22 mouse cellular contexts compared by ENCODE assay signal in the genomic region with DNA sequence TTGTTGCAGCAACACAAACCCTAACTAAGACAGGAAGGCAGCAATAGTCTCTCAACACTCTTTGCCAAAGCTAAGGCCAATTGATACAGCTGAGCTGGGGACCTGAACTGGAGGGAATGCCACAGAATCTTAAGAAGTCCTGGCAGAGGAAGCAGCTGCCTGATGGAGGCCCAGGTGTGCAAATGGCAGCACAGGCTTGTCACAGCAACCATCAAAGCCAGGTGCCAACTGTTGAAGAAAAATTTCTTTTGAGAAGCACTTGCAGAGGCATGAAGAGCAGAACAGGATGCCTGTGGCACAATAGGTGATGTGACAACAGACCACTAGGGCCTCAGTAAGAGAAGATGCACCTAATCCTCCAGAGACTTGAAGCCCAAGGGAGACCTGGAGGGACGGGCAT.
DNase-seq lines count a peak whose midpoint lies in the region; ATAC-seq and TF ChIP-seq lines count a peak whose summit lies in the region.
"Had no signal": no experiment of that assay in that cellular context is flagged by ENCODE, and none has a peak within 500 bp of the region (broad histone marks: within the 10 kb centered on the region; RNA-seq: fewer than 3 reads in every experiment).

No protein-coding gene starts in this region.

- peak; percentile 45 to 70 for DNase-seq in thymus, adult 18-20 months
- DNase-seq in thymus, adult 2 months = peak; percentile 53
- DNase-seq in thymus, postnatal 14 days = peak; percentile 61
- DNase-seq in thymus, postnatal 4 days = peak; percentile 46
- DNase-seq: adrenal gland, adult 2 months; adrenal gland, postnatal 14 days; cerebellum, adult 11 months; cerebellum, adult 2 months; cerebellum, adult 9-11 months; cerebellum, postnatal 25 days; gastrocnemius, postnatal 25 days; heart, adult 18-20 months had no signal

- H3K27me3 ChIP-seq in thymus, adult 2 months (ENCODE audit: control insufficient read depth, insufficient read depth, low read length) = no peaks in the 10 kb centered on the region
- H3K27me3 ChIP-seq in liver, embryonic 12.5 days (replicated peaks) = no peaks in the 10 kb centered on the region
- H3K27me3 ChIP-seq: embryonic facial prominence, embryonic 13.5 days; forebrain, embryonic 12.5 days; forebrain, embryonic 15.5 days; heart, embryonic 13.5 days; hindbrain, embryonic 12.5 days; hindbrain, embryonic 15.5 days had no signal

- TF ChIP-seq CTCF in thymus, adult 2 months (IDR thresholded peaks at IDR 0.05; ENCODE audit: borderline replicate concordance, control insufficient read depth, extremely low read depth, insufficient read depth, low read length, poor library complexity) = no peak

- H3K4me2 ChIP-seq in liver, embryonic 12.5 days = no peak overlapping the region
- H3K4me2 ChIP-seq: embryonic facial prominence, embryonic 13.5 days; forebrain, embryonic 12.5 days; forebrain, embryonic 15.5 days; heart, embryonic 13.5 days; hindbrain, embryonic 12.5 days; hindbrain, embryonic 15.5 days had no signal

- H3K9ac ChIP-seq in liver, embryonic 12.5 days = no peak overlapping the region
- H3K9ac ChIP-seq: embryonic facial prominence, embryonic 13.5 days; forebrain, embryonic 12.5 days; forebrain, embryonic 15.5 days; heart, embryonic 13.5 days; hindbrain, embryonic 12.5 days; hindbrain, embryonic 15.5 days had no signal

- H3K4me1 ChIP-seq in thymus, adult 2 months (replicated peaks; ENCODE audit: control insufficient read depth, insufficient read depth, low read length) = peaks cover 7% of the 10 kb centered on the region
- H3K4me1 ChIP-seq in liver, embryonic 12.5 days = no peaks in the 10 kb centered on the region
- H3K4me1 ChIP-seq: embryonic facial prominence, embryonic 13.5 days; forebrain, embryonic 12.5 days; forebrain, embryonic 15.5 days; heart, embryonic 13.5 days; hindbrain, embryonic 12.5 days; hindbrain, embryonic 15.5 days had no signal

- no peak overlapping the region for H3K4me3 ChIP-seq in thymus, adult 2 months (ENCODE audit: control insufficient read depth, insufficient read depth, low read length)
- H3K4me3 ChIP-seq in liver, embryonic 12.5 days = no peak overlapping the region
- H3K4me3 ChIP-seq: embryonic facial prominence, embryonic 13.5 days; erythroblast, embryonic 14.5 days; forebrain, embryonic 12.5 days; forebrain, embryonic 15.5 days; heart, embryonic 13.5 days; hindbrain, embryonic 12.5 days; hindbrain, embryonic 15.5 days had no signal

- WGBS in thymus, adult 2 months = 3% methylated on average over 1 of the region's 1 CpGs
- WGBS in liver, embryonic 12.5 days (ENCODE audit: insufficient replicate concordance) = 56% methylated on average over 1 of the region's 1 CpGs

- H3K36me3 ChIP-seq in thymus, adult 2 months (ENCODE audit: control insufficient read depth, insufficient read depth, low read length) = 0 out of 2 replicates have a peak, but pooled peaks cover 3% of the 10 kb centered on the region
- H3K36me3 ChIP-seq in liver, embryonic 12.5 days = no peaks in the 10 kb centered on the region
- H3K36me3 ChIP-seq: embryonic facial prominence, embryonic 13.5 days; forebrain, embryonic 12.5 days; forebrain, embryonic 15.5 days; heart, embryonic 13.5 days; hindbrain, embryonic 12.5 days; hindbrain, embryonic 15.5 days had no signal

- TF ChIP-seq POLR2A in thymus, adult 2 months (IDR thresholded peaks at IDR 0.05; ENCODE audit: control insufficient read depth, extremely low read depth, insufficient read depth, low read length, poor library complexity) = no peak

- H3K9me3 ChIP-seq in liver, embryonic 12.5 days (replicated peaks) = no peaks in the 10 kb centered on the region
- H3K9me3 ChIP-seq: embryonic facial prominence, embryonic 13.5 days; forebrain, embryonic 12.5 days; forebrain, embryonic 15.5 days; hindbrain, embryonic 12.5 days; hindbrain, embryonic 15.5 days had no signal

- no peak for ATAC-seq in megakaryocyte-erythroid progenitor cell, adult 5-6 weeks (replicated peaks; ENCODE audit: low FRiP score, low TSS enrichment, poor library complexity, severe bottlenecking)
- no peak for ATAC-seq in liver, embryonic 12.5 days
- ATAC-seq: CD4-positive, CD25-positive, alpha-beta regulatory T cell, adult 4 months; forebrain, embryonic 15.5 days had no signal

- peak overlapping the region; percentile 92 for H3K27ac ChIP-seq in thymus, adult 2 months (ENCODE audit: control insufficient read depth, insufficient read depth, low read length)
- H3K27ac ChIP-seq in liver, embryonic 12.5 days = no peak overlapping the region
- H3K27ac ChIP-seq: embryonic facial prominence, embryonic 13.5 days; forebrain, embryonic 12.5 days; forebrain, embryonic 15.5 days; heart, embryonic 13.5 days; hindbrain, embryonic 12.5 days; hindbrain, embryonic 15.5 days had no signal
